In genomic region chr1:134063086-134063772, GRCm38 (mm10) we compare ENCODE assay signal across 9 mouse cellular contexts. TPM values are rescaled to one million over a fixed set of nuclear protein-coding genes. Genes with fewer than 3 reads are reported as not detected.
DNase-seq lines count a peak whose midpoint lies in the region; ATAC-seq lines count a peak whose summit lies in the region.
"Had no signal": no experiment of that assay in that cellular context is flagged by ENCODE, and none has a peak within 500 bp of the region (broad histone marks: within the 10 kb centered on the region; RNA-seq: fewer than 3 reads in every experiment).

No protein-coding gene starts in this region.

- no peaks in the 10 kb centered on the region for H3K27me3 ChIP-seq in heart, embryonic 11.5 days (ENCODE audit: control insufficient read depth, insufficient read depth, low read length)
- H3K27me3 ChIP-seq in kidney, embryonic 14.5 days (ENCODE audit: control insufficient read depth, insufficient read depth, low read length), result no peaks in the 10 kb centered on the region
- H3K27me3 ChIP-seq in liver, embryonic 15.5 days, result peaks cover 72% of the 10 kb centered on the region
- no peaks in the 10 kb centered on the region for H3K27me3 ChIP-seq in neural tube, embryonic 11.5 days (ENCODE audit: control insufficient read depth, insufficient read depth, low read length)
- H3K27me3 ChIP-seq in stomach, embryonic 16.5 days (ENCODE audit: control insufficient read depth, insufficient read depth, low read length), result no peaks in the 10 kb centered on the region

- no peaks in the 10 kb centered on the region for H3K9me3 ChIP-seq in heart, embryonic 11.5 days (replicated peaks; ENCODE audit: control insufficient read depth, low read length)
- H3K9me3 ChIP-seq in kidney, embryonic 14.5 days (ENCODE audit: control insufficient read depth, low read length), result no peaks in the 10 kb centered on the region
- H3K9me3 ChIP-seq in liver, embryonic 15.5 days (replicated peaks), result no peaks in the 10 kb centered on the region
- H3K9me3 ChIP-seq in neural tube, embryonic 11.5 days (ENCODE audit: control insufficient read depth, low read length), result no peaks in the 10 kb centered on the region
- no peaks in the 10 kb centered on the region for H3K9me3 ChIP-seq in stomach, embryonic 16.5 days (replicated peaks; ENCODE audit: control insufficient read depth, low read length)
- H3K9me3 ChIP-seq: G1E had no signal

- peak overlapping the region; percentile 67 for H3K4me2 ChIP-seq in heart, embryonic 11.5 days
- peak overlapping the region; percentile 29 for H3K4me2 ChIP-seq in kidney, embryonic 14.5 days (replicated peaks; ENCODE audit: low read depth, low read length)
- H3K4me2 ChIP-seq in liver, embryonic 15.5 days, result peak overlapping the region; percentile 58
- H3K4me2 ChIP-seq in neural tube, embryonic 11.5 days (ENCODE audit: low read depth), result peak overlapping the region; percentile 36
- peak overlapping the region; percentile 49 for H3K4me2 ChIP-seq in stomach, embryonic 16.5 days (ENCODE audit: low read depth, low read length)

- H3K27ac ChIP-seq in heart, embryonic 11.5 days (ENCODE audit: low read depth, low read length), result peak overlapping the region; percentile 88
- peak overlapping the region; percentile 91 for H3K27ac ChIP-seq in kidney, embryonic 14.5 days (ENCODE audit: low read depth, low read length)
- H3K27ac ChIP-seq in liver, embryonic 15.5 days (replicated peaks), result peak overlapping the region; percentile 79
- H3K27ac ChIP-seq in neural tube, embryonic 11.5 days (ENCODE audit: low read depth, low read length), result peak overlapping the region; percentile 99
- peak overlapping the region; percentile 100 for H3K27ac ChIP-seq in stomach, embryonic 16.5 days (ENCODE audit: low read length)

- 4% methylated on average over 32 of the region's 33 CpGs for WGBS in heart, embryonic 11.5 days (ENCODE audit: insufficient replicate concordance)
- WGBS in kidney, embryonic 14.5 days, result 1% methylated on average over 31 of the region's 33 CpGs
- 5% methylated on average over 33 of the region's 33 CpGs for WGBS in liver, embryonic 15.5 days (ENCODE audit: insufficient replicate concordance)
- whole genome bisulfite sequencing in neural tube, embryonic 11.5 days, result under 1% methylated on average over 33 of the region's 33 CpGs
- WGBS in stomach, embryonic 16.5 days, result 7% methylated on average over 33 of the region's 33 CpGs

- peak overlapping the region; percentile 74 for H3K9ac ChIP-seq in heart, embryonic 11.5 days (ENCODE audit: low read depth, low read length)
- H3K9ac ChIP-seq in kidney, embryonic 14.5 days (ENCODE audit: low read depth, low read length), result peak overlapping the region; percentile 50
- H3K9ac ChIP-seq in liver, embryonic 15.5 days, result peak overlapping the region; percentile 48
- H3K9ac ChIP-seq in neural tube, embryonic 11.5 days (ENCODE audit: low read length), result peak overlapping the region; percentile 60
- peak overlapping the region; percentile 77 for H3K9ac ChIP-seq in stomach, embryonic 16.5 days (ENCODE audit: low read length)

- peaks cover 63% of the 10 kb centered on the region for H3K4me1 ChIP-seq in heart, embryonic 11.5 days (ENCODE audit: control insufficient read depth, insufficient read depth, low read length)
- peaks cover 79% of the 10 kb centered on the region for H3K4me1 ChIP-seq in kidney, embryonic 14.5 days (ENCODE audit: control insufficient read depth, insufficient read depth, low read length)
- peaks cover 96% of the 10 kb centered on the region for H3K4me1 ChIP-seq in liver, embryonic 15.5 days (replicated peaks)
- H3K4me1 ChIP-seq in neural tube, embryonic 11.5 days (ENCODE audit: control insufficient read depth, insufficient read depth, low read length), result peaks cover 65% of the 10 kb centered on the region
- peaks cover 69% of the 10 kb centered on the region for H3K4me1 ChIP-seq in stomach, embryonic 16.5 days (ENCODE audit: control insufficient read depth, insufficient read depth, low read length)

- ATAC-seq in frontal cortex, adult (ENCODE audit: low TSS enrichment), result no peak
- no peak for ATAC-seq in heart, embryonic 11.5 days (replicated peaks; ENCODE audit: insufficient number of reproducible peaks, low FRiP score, low TSS enrichment)
- ATAC-seq in kidney, embryonic 14.5 days (ENCODE audit: low FRiP score, low TSS enrichment), result peak; percentile 63
- ATAC-seq in liver, embryonic 15.5 days (ENCODE audit: insufficient read depth), result no peak
- peak; percentile 85 for ATAC-seq in neural tube, embryonic 11.5 days (ENCODE audit: insufficient read depth, low FRiP score, low TSS enrichment)
- 0 out of 2 replicates have a peak, but pooled peaks have one; percentile 1 for ATAC-seq in stomach, embryonic 16.5 days (ENCODE audit: insufficient read depth, low FRiP score)

- H3K36me3 ChIP-seq in heart, embryonic 11.5 days (ENCODE audit: control insufficient read depth, insufficient read depth, low read length), result no peaks in the 10 kb centered on the region
- no peaks in the 10 kb centered on the region for H3K36me3 ChIP-seq in kidney, embryonic 14.5 days (ENCODE audit: control insufficient read depth, insufficient read depth, low read length)
- no peaks in the 10 kb centered on the region for H3K36me3 ChIP-seq in liver, embryonic 15.5 days (replicated peaks)
- H3K36me3 ChIP-seq in neural tube, embryonic 11.5 days (ENCODE audit: control insufficient read depth, insufficient read depth, low read length), result no peaks in the 10 kb centered on the region
- no peaks in the 10 kb centered on the region for H3K36me3 ChIP-seq in stomach, embryonic 16.5 days (ENCODE audit: control insufficient read depth, insufficient read depth, low read length)
- H3K36me3 ChIP-seq: G1E had no signal

- peak; percentile 49 to 67 for DNase-seq in frontal cortex, postnatal 10 days (ENCODE audit: low spot score in 2 of 2)
- peak; percentile 91 for DNase-seq in embryo, embryonic 11 days
- DNase-seq in neural tube, embryonic 11.5 days (ENCODE audit: low spot score), result peak; percentile 93

- H3K4me3 ChIP-seq in heart, embryonic 11.5 days (ENCODE audit: low read depth, low read length), result peak overlapping the region; percentile 20
- no peak overlapping the region; the same call in 1 of the 2 replicates for H3K4me3 ChIP-seq in kidney, embryonic 14.5 days (ENCODE audit: low read length)
- peak overlapping the region; percentile 30 for H3K4me3 ChIP-seq in liver, embryonic 15.5 days (replicated peaks)
- no peak overlapping the region for H3K4me3 ChIP-seq in neural tube, embryonic 11.5 days (ENCODE audit: low read depth, low read length)
- H3K4me3 ChIP-seq in stomach, embryonic 16.5 days (replicated peaks; ENCODE audit: low read length), result peak overlapping the region; percentile 20; the same call in 1 of the 2 replicates

RNA-seq across cellular contexts. Expression of gene Btg2, which starts 15.7 kb away (rescaled TPM):
- 31.7 and 35.6 TPM in 2 replicates for polyA plus RNA-seq in heart, embryonic 11.5 days (2014; fragmentation: Nextera tagmentation; extraction: Ambion mirVana)
- polyA plus RNA-seq in kidney, embryonic 14.5 days (2014; fragmentation: Nextera tagmentation; extraction: Ambion mirVana), result 20.8 and 28.6 TPM in 2 replicates
- polyA plus RNA-seq in liver, embryonic 15.5 days (2015; fragmentation: Nextera tagmentation; extraction: Ambion mirVana), result 103 and 108 TPM in 2 replicates
- polyA plus RNA-seq in neural tube, embryonic 11.5 days (2014; fragmentation: Nextera tagmentation; extraction: Ambion mirVana), result 97.9 and 110 TPM in 2 replicates
- 98.5 and 110 TPM in 2 replicates for polyA plus RNA-seq in stomach, embryonic 16.5 days (2015; fragmentation: Nextera tagmentation; extraction: Ambion mirVana)

RNA-seq across cellular contexts. Expression of gene Fmod, which starts 26.2 kb away (rescaled TPM):
- 10.6 and 13.4 TPM in 2 replicates for polyA plus RNA-seq in heart, embryonic 11.5 days (2014; fragmentation: Nextera tagmentation; extraction: Ambion mirVana)
- polyA plus RNA-seq in kidney, embryonic 14.5 days (2014; fragmentation: Nextera tagmentation; extraction: Ambion mirVana), result 1.7 and 4.0 TPM in 2 replicates
- 2.6 and 3.3 TPM in 2 replicates for polyA plus RNA-seq in liver, embryonic 15.5 days (2015; fragmentation: Nextera tagmentation; extraction: Ambion mirVana)
- polyA plus RNA-seq in neural tube, embryonic 11.5 days (2014; fragmentation: Nextera tagmentation; extraction: Ambion mirVana), result 16.0 and 16.7 TPM in 2 replicates
- polyA plus RNA-seq in stomach, embryonic 16.5 days (2015; fragmentation: Nextera tagmentation; extraction: Ambion mirVana), result 12.3 and 13.1 TPM in 2 replicates
- polyA plus RNA-seq: G1E had no signal

RNA-seq across cellular contexts. Expression of gene Chit1, which starts 47.8 kb away (rescaled TPM):
- 1.7 and 1.9 TPM in 2 replicates for polyA plus RNA-seq in heart, embryonic 11.5 days (2014; fragmentation: Nextera tagmentation; extraction: Ambion mirVana)
- polyA plus RNA-seq in kidney, embryonic 14.5 days (2014; fragmentation: Nextera tagmentation; extraction: Ambion mirVana), result 0.14 and 0.28 TPM in 2 replicates
- polyA plus RNA-seq in liver, embryonic 15.5 days (2015; fragmentation: Nextera tagmentation; extraction: Ambion mirVana), result 0.07 and 0.20 TPM in 2 replicates
- 0.15 TPM in 1 of 2 replicates, not detected in the other for polyA plus RNA-seq in neural tube, embryonic 11.5 days (2014; fragmentation: Nextera tagmentation; extraction: Ambion mirVana)
- polyA plus RNA-seq in stomach, embryonic 16.5 days (2015; fragmentation: Nextera tagmentation; extraction: Ambion mirVana), result 4.8 and 8.4 TPM in 2 replicates
- polyA plus RNA-seq: G1E had no signal

Comparison
In these comparisons a context has a peak if more than half of its experiments do, and no peak if none do; other contexts are left out.
1. ATAC-seq: peak in kidney, embryonic 14.5 days (single experiment), neural tube, embryonic 11.5 days (single experiment) and stomach, embryonic 16.5 days (single experiment); none in frontal cortex, adult (single experiment), heart, embryonic 11.5 days (single experiment) and liver, embryonic 15.5 days (single experiment).
2. H3K4me3 ChIP-seq: peak in heart, embryonic 11.5 days (single experiment), liver, embryonic 15.5 days (single experiment) and stomach, embryonic 16.5 days (single experiment); none in kidney, embryonic 14.5 days (single experiment) and neural tube, embryonic 11.5 days (single experiment).
3. Peak in every context shown above with its lines, with median percentiles within 50 percentile points of each other: DNase-seq, H3K27ac ChIP-seq, H3K4me2 ChIP-seq and H3K9ac ChIP-seq.